Mouse (Mus musculus) erythroblast, embryonic 14.5 days (primary cell): ENCODE data around the gene Ncoa7.

Experiments
- GATA1 ChIP-seq: IDR thresholded peaks from 2 replicates; pipeline ENCODE4 v1.6.1; 2012; ENCODE audit warnings: low read length, inconsistent platforms, mixed read lengths
- TAL1 ChIP-seq: IDR thresholded peaks from 3 replicates; pipeline ENCODE4 v1.6.1; 2012; ENCODE audit warnings: low read length, inconsistent platforms, mixed read lengths

DNA sequence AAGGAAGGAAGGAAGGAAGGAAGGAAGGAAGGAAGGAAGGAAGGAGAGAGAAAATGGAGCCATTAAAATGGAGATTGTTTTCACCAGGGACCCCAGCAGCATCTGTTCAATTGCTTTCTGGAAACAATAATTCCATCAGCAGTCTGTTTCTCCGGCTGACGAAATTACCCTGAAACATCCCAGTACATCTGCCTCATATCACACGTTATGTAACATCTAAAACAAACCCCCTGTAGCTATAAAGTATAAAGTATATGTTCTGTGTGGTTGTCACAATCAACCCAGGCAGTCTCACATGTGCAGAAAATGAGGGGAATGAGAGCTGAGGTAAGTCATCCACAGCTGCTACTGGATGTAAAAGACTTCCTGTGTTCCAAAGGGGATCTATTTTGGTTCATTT, 49.0 kb downstream of the Ncoa7 start:
- TF ChIP-seq GATA1, result no peak
- no peak for TF ChIP-seq TAL1
